Mouse (Mus musculus) embryonic facial prominence, embryonic 11.5 days (tissue): ENCODE measurements around the gene Syngap1. TPM values are rescaled to one million over a fixed set of nuclear protein-coding genes. Genes with fewer than 3 reads are reported as not detected.

Source experiments
- ATAC-seq: fragments of 200-750 bp; cut with Nextera tagmentation; replicated peaks from 2 replicates; pipeline ENCODE4 v1.8.0; 2017; ENCODE audit warnings: low read depth; ENCODE audit not compliant: insufficient number of reproducible peaks, low FRiP score, low TSS enrichment
- DNase-seq: peaks from one replicate; pipeline ENCODE4 v3.0.0-alpha.2; 2015; ENCODE audit warnings: low spot score
- H3K27ac ChIP-seq: fragments of 300-500 bp; sonication (generic); replicated peaks from 2 replicates; pipeline ENCODE4 v1.5.1; 2014; ENCODE audit warnings: mild to moderate bottlenecking, low read depth, low read length, control low read depth
- H3K27me3 ChIP-seq: fragments of 300-500 bp; sonication (generic); 2 replicates; pipeline ENCODE4 v1.6.1; 2014; ENCODE audit warnings: mild to moderate bottlenecking, low read length, moderate library complexity, mixed read lengths; ENCODE audit not compliant: control insufficient read depth, insufficient read depth
- H3K36me3 ChIP-seq: fragments of 300-500 bp; sonication (generic); replicated peaks from 2 replicates; pipeline ENCODE4 v1.6.1; 2014; ENCODE audit warnings: low read depth, mild to moderate bottlenecking, low read length, moderate library complexity, mixed read lengths; ENCODE audit not compliant: control insufficient read depth, insufficient read depth
- H3K4me1 ChIP-seq: fragments of 300-500 bp; sonication (generic); 2 replicates; pipeline ENCODE4 v1.6.1; 2014; ENCODE audit warnings: low read length, mixed read lengths; ENCODE audit not compliant: control insufficient read depth, insufficient read depth
- H3K4me2 ChIP-seq: fragments of 300-500 bp; sonication (generic); 2 replicates; pipeline ENCODE4 v1.6.1; 2014; ENCODE audit warnings: low read depth, mild to moderate bottlenecking, control low read depth, low read length, moderate library complexity
- H3K4me3 ChIP-seq: fragments of 300-500 bp; sonication (generic); 2 replicates; pipeline ENCODE4 v1.5.1; 2014; ENCODE audit warnings: low read depth, low read length, control low read depth
- H3K9ac ChIP-seq: fragments of 300-500 bp; sonication (generic); replicated peaks from 2 replicates; pipeline ENCODE4 v1.6.1; 2014; ENCODE audit warnings: mild to moderate bottlenecking, control low read depth, low read length
- H3K9me3 ChIP-seq: fragments of 300-500 bp; sonication (generic); replicated peaks from 2 replicates; pipeline ENCODE4 v1.6.1; 2016; ENCODE audit warnings: mild to moderate bottlenecking, low read length, inconsistent platforms, mixed read lengths; ENCODE audit not compliant: control insufficient read depth
- WGBS: fragments of 180-500 bp; shearing (Covaris S2); extraction: QIAGEN DNeasy Blood & Tissue Kit; methylation state at CpG from one replicate; pipeline ENCODE4 v1.1.7; 2014; 5-methylcytosine and 5-hydroxymethylcytosine counted together
- polyA plus RNA-seq: library from polyadenylated mRNA; unstranded; fragments of >200 nt; fragmentation: Nextera tagmentation; extraction: Ambion mirVana; gene quantifications from 2 replicates; pipeline ENCODE4 v1.2.1, GENCODE M21; 2014

Syngap1 gene
- polyA plus RNA-seq, 1 experiment from 2014 or later, result 2.8 TPM

GRCm38 (mm10) chr17:26948316-26949050, 7.4 kb downstream of the Syngap1 start:
- no peak for ATAC-seq
- 0% methylated on average over 32 of the region's 87 CpGs for WGBS
- Histone ChIP-seq H3K36me3 (no peaks in the 10 kb centered on the region), H3K27ac (peak overlapping the region; percentile 52), H3K27me3 (no peaks in the 10 kb centered on the region), H3K9me3 (no peaks in the 10 kb centered on the region), H3K4me2 (peak overlapping the region; percentile 100), H3K9ac (peak overlapping the region; percentile 70), H3K4me3 (peak overlapping the region; percentile 82), H3K4me1 (peaks cover 21% of the 10 kb centered on the region)
- peak; percentile 56 for DNase-seq

DNA sequence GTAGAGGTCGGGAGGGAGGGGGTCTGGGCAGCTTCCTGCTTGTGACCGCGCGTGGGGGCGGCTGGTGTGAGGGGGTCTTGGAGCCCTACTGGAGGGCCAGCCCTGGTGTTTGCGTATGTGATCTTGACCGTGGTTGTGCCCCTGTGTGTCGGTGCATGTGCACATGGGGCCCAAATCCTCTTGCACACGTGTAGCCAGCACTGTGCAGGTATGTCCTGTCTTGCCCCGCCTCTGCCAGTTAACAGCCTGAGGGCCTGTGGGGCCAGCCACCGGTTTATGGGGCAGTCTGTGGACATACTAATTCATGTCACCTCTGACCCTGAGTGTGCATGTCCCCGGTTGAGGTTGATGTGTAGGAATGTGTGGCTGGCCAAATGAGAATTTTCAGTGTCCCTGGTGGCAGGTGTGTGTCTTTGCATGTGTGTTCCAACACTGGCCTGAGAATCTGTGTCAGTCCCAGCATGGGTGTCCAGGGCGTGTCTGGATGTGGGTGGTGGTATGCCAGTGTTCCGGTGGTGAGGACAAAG, 8.1 kb downstream of the Syngap1 start:
- Histone ChIP-seq H3K4me3 (peak overlapping the region; percentile 82), H3K27ac (peak overlapping the region; percentile 52; the same call in 1 of the 2 replicates), H3K27me3 (no peaks in the 10 kb centered on the region), H3K9ac (peak overlapping the region; percentile 70), H3K36me3 (no peaks in the 10 kb centered on the region), H3K4me1 (peaks cover 21% of the 10 kb centered on the region), H3K4me2 (peak overlapping the region; percentile 100), H3K9me3 (no peaks in the 10 kb centered on the region)
- WGBS, result 10% methylated on average over 9 of the region's 14 CpGs
- DNase-seq (no peak), ATAC-seq (no peak; the same call in 1 of the 2 replicates)

GRCm38 (mm10) chr17:26949866-26950265, 8.8 kb downstream of the Syngap1 start:
- 39% methylated on average over 5 of the region's 5 CpGs for WGBS

GRCm38 (mm10) chr17:26950560-26951288, 9.7 kb downstream of the Syngap1 start:
- H3K27ac ChIP-seq, result no peak overlapping the region; the same call in 1 of the 2 replicates
- H3K9ac ChIP-seq, result no peak overlapping the region
- H3K9me3 ChIP-seq, result no peaks in the 10 kb centered on the region
- peak overlapping the region; percentile 23; the same call in 1 of the 2 replicates for H3K4me3 ChIP-seq
- H3K4me2 ChIP-seq, result peak overlapping the region; percentile 81
- 30% methylated on average over 7 of the region's 7 CpGs for WGBS
- no peaks in the 10 kb centered on the region for H3K27me3 ChIP-seq
- ATAC-seq (no peak), DNase-seq (no peak)
- H3K36me3 ChIP-seq, result no peaks in the 10 kb centered on the region
- H3K4me1 ChIP-seq, result peaks cover 20% of the 10 kb centered on the region

More at GRCm38 (mm10) chr17:26949866-26950265, 8.8 kb downstream of the Syngap1 start:
- Histone ChIP-seq H3K27me3 (no peaks in the 10 kb centered on the region), H3K9me3 (no peaks in the 10 kb centered on the region), H3K9ac (no peak overlapping the region), H3K27ac (no peak overlapping the region), H3K4me1 (peaks cover 21% of the 10 kb centered on the region), H3K4me2 (no peak overlapping the region), H3K4me3 (peak overlapping the region; percentile 1; the same call in 1 of the 2 replicates), H3K36me3 (no peaks in the 10 kb centered on the region)
- ATAC-seq, result no peak
- no peak for DNase-seq

- DNase-seq (peak; percentile 90), ATAC-seq (peak; percentile 57; the same call in 1 of the 2 replicates)
- H3K9me3 ChIP-seq, result no peaks in the 10 kb centered on the region
- peak overlapping the region; percentile 23 for H3K4me3 ChIP-seq
- no peak overlapping the region for H3K27ac ChIP-seq
- no peaks in the 10 kb centered on the region for H3K27me3 ChIP-seq
- H3K4me1 ChIP-seq, result peaks cover 17% of the 10 kb centered on the region
- no peaks in the 10 kb centered on the region for H3K36me3 ChIP-seq
- under 1% methylated on average over 11 of the region's 11 CpGs for WGBS
- peak overlapping the region; percentile 81 for H3K4me2 ChIP-seq
- peak overlapping the region; percentile 62; the same call in 1 of the 2 replicates for H3K9ac ChIP-seq
Observed at GRCm38 (mm10) chr17:26951406-26951805, 10.4 kb downstream of the Syngap1 start.

DNA sequence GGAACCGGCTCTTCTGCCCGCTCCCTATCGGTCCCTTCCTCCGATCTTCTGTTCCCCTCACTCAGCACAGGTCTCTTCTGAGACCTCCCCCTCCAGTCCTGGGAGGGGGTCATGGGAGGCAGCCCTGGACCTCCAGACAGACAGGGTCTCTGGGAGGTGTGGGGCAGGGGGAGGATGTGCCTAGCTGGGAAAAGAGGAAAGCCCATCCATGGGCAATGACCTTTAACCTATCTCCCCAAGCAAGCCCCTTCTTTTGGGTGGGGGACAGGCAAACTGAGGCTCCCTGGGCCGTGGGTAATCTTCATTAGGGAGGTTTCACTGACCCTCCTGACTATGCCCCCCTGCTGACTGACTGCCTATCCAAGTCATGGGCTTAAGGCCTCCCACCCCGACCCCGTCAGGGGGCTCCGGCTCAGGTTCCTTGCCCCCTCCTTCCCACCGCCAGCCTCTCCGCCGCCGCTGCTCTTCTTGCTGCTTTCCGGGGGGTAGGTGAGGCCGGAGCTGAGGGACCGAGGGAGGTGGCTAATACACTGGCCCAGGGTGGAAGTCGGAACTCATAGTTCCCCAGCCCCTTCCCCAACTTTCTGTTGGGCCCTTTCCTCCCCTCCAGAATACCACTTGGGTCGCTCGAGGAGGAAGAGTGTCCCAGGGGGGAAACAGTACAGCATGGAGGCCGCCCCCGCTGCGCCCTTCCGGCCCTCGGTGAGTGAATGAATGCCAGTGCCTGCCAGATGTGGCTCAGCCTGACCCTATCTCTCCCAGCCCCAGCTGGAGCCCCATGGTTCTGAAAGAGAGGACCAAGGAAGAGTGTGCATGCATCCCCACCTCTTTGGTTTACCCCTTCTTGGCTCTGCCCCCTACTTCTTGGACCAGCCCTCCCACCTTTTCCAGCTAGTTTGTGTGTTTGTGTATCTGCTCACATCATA, 11.2 kb downstream of the Syngap1 start:
- Histone ChIP-seq H3K27ac (no peak overlapping the region), H3K4me1 (peaks cover 17% of the 10 kb centered on the region), H3K4me3 (peak overlapping the region; percentile 23), H3K9ac (peak overlapping the region; percentile 62), H3K36me3 (no peaks in the 10 kb centered on the region), H3K9me3 (no peaks in the 10 kb centered on the region), H3K4me2 (peak overlapping the region; percentile 81), H3K27me3 (no peaks in the 10 kb centered on the region)
- ATAC-seq (peak; percentile 15; the same call in 1 of the 2 replicates), DNase-seq (no peak)
- WGBS, result 1% methylated on average over 23 of the region's 23 CpGs

GRCm38 (mm10) chr17:26953201-26953600, 12.1 kb downstream of the Syngap1 start:
- H3K4me2 ChIP-seq, result peak overlapping the region; percentile 81
- H3K27ac ChIP-seq, result no peak overlapping the region
- WGBS, result 19% methylated on average over 6 of the region's 6 CpGs
- no peaks in the 10 kb centered on the region for H3K9me3 ChIP-seq
- peaks cover 17% of the 10 kb centered on the region for H3K4me1 ChIP-seq
- peak overlapping the region; percentile 62 for H3K9ac ChIP-seq
- no peaks in the 10 kb centered on the region; the same call in 1 of the 2 replicates for H3K36me3 ChIP-seq
- H3K4me3 ChIP-seq, result peak overlapping the region; percentile 23
- DNase-seq, result no peak
- no peaks in the 10 kb centered on the region for H3K27me3 ChIP-seq
- ATAC-seq, result no peak
